Mouse (Mus musculus) heart, embryonic 12.5 days (tissue): ENCODE results near the gene Vps8. TPM values are rescaled to one million over a fixed set of nuclear protein-coding genes. Genes with fewer than 3 reads are reported as not detected.

ENCODE experiments used
- ATAC-seq: fragments of 200-750 bp; cut with Nextera tagmentation; 2 replicates; pipeline ENCODE4 v1.8.0; 2017; ENCODE audit warnings: moderate TSS enrichment, moderate library complexity; ENCODE audit not compliant: insufficient number of reproducible peaks, low FRiP score
- H3K27ac ChIP-seq: fragments of 300-500 bp; sonication (generic); 2 replicates; pipeline ENCODE4 v1.5.1; 2016; ENCODE audit warnings: mild to moderate bottlenecking, moderate library complexity; ENCODE audit not compliant: poor library complexity, severe bottlenecking
- H3K27me3 ChIP-seq: fragments of 300-500 bp; sonication (generic); replicated peaks from 2 replicates; pipeline ENCODE4 v1.6.1; 2016; ENCODE audit warnings: mild to moderate bottlenecking, moderate library complexity
- H3K36me3 ChIP-seq: fragments of 300-500 bp; sonication (generic); 2 replicates; pipeline ENCODE4 v1.6.1; 2016; ENCODE audit warnings: mild to moderate bottlenecking, moderate library complexity
- H3K4me1 ChIP-seq: fragments of 300-500 bp; sonication (generic); replicated peaks from 2 replicates; pipeline ENCODE4 v1.6.1; 2016; ENCODE audit warnings: mild to moderate bottlenecking
- H3K4me2 ChIP-seq: fragments of 300-500 bp; sonication (generic); 2 replicates; pipeline ENCODE4 v1.6.1; 2016; ENCODE audit warnings: mild to moderate bottlenecking, moderate library complexity
- H3K4me3 ChIP-seq: fragments of 300-500 bp; sonication (generic); 2 replicates; pipeline ENCODE4 v1.5.1; 2016; ENCODE audit warnings: mild to moderate bottlenecking
- H3K9ac ChIP-seq: fragments of 300-500 bp; sonication (generic); 2 replicates; pipeline ENCODE4 v1.6.1; 2016; ENCODE audit warnings: mild to moderate bottlenecking, moderate library complexity
- H3K9me3 ChIP-seq: fragments of 300-500 bp; sonication (generic); replicated peaks from 2 replicates; pipeline ENCODE4 v1.6.1; 2016; ENCODE audit warnings: mild to moderate bottlenecking, moderate library complexity
- WGBS: fragments of 180-500 bp; shearing (Covaris S2); methylation state at CpG from one replicate; pipeline ENCODE4 v1.1.7; 2016; 5-methylcytosine and 5-hydroxymethylcytosine counted together
- polyA plus RNA-seq: library from polyadenylated mRNA; unstranded; fragments of >200 nt; fragmentation: Nextera tagmentation; extraction: Ambion mirVana; gene quantifications from 2 replicates; pipeline ENCODE4 v1.2.1, GENCODE M21; 2016

Gene Vps8
- polyA plus RNA-seq, 1 experiment from 2014 or later = 29.2 TPM

DNA sequence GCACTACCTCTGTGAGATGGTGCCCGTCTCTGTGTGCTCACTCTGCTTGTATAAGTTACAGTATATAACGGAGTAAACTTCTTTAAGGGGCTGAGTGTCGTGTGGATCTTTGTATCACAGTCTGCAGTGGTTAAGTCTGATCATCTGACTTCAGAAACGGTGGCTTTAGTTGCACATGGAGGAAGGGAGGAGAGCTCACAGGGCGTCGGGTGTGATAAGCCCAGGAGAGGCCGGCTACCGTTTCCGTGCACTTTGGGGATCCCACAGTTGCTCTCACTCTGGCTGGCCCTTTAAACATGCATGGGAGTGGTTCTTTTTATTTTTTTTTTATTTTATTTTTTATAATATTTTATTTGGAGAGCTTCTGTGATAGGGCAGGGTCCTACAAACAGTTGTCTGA, 95.9 kb downstream of the Vps8 start:
- peaks cover 12% of the 10 kb centered on the region for H3K4me1 ChIP-seq
- WGBS = 61% methylated on average over 9 of the region's 9 CpGs
- ATAC-seq = no peak
- H3K36me3 ChIP-seq = peaks cover 19% of the 10 kb centered on the region
- H3K9me3 ChIP-seq = no peaks in the 10 kb centered on the region
- no peak overlapping the region for H3K27ac ChIP-seq
- no peak overlapping the region for H3K4me2 ChIP-seq
- no peaks in the 10 kb centered on the region for H3K27me3 ChIP-seq
- no peak overlapping the region for H3K4me3 ChIP-seq
- no peak overlapping the region for H3K9ac ChIP-seq

DNA sequence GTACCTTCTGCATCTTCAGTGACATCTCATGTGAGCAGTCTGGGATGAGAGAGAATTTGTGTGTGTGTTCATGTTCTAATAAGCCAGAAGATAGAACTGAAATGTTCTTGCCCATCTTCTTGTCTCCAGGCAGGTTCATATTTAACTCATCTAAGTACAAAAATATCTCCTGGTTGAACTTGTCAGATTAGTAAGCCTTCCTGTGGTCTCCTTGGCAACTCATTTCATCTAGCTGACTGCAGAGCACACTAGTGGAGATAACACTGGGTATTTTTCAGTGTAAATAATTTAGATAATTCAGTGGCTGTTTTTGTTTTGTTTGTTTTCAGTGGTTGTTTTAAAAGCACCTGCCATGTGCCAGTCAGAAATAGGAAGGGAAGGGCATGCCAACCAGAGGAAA, 96.9 kb downstream of the Vps8 start:
- H3K36me3 ChIP-seq = peaks cover 16% of the 10 kb centered on the region
- no peak overlapping the region for H3K27ac ChIP-seq
- H3K4me1 ChIP-seq = peaks cover 15% of the 10 kb centered on the region
- no peak for ATAC-seq
- H3K9me3 ChIP-seq = no peaks in the 10 kb centered on the region
- H3K27me3 ChIP-seq = no peaks in the 10 kb centered on the region
- no peak overlapping the region for H3K4me2 ChIP-seq
- H3K9ac ChIP-seq = no peak overlapping the region
- H3K4me3 ChIP-seq = no peak overlapping the region

- no peak overlapping the region for H3K4me2 ChIP-seq
- 76% methylated on average over 4 of the region's 4 CpGs for WGBS
- H3K4me1 ChIP-seq = peaks cover 35% of the 10 kb centered on the region
- no peak for ATAC-seq
- no peak overlapping the region for H3K9ac ChIP-seq
- no peaks in the 10 kb centered on the region for H3K9me3 ChIP-seq
- no peaks in the 10 kb centered on the region for H3K27me3 ChIP-seq
- peaks cover 9% of the 10 kb centered on the region for H3K36me3 ChIP-seq
- no peak overlapping the region for H3K27ac ChIP-seq
- H3K4me3 ChIP-seq = no peak overlapping the region
These were observed 100.8 kb downstream of the Vps8 start for GRCm38 (mm10) chr16:21523738-21524137.

- WGBS = 91% methylated on average over 1 of the region's 1 CpGs
- no peak overlapping the region for H3K27ac ChIP-seq
These were observed 102.5 kb downstream of the Vps8 start for GRCm38 (mm10) chr16:21525376-21525775.

GRCm38 (mm10) chr16:21527271-21528007, 104.5 kb downstream of the Vps8 start:
- 54% methylated on average over 10 of the region's 10 CpGs for WGBS
- H3K4me2 ChIP-seq = peak overlapping the region; percentile 25
- no peak for ATAC-seq
- H3K9ac ChIP-seq = no peak overlapping the region
- peak overlapping the region; percentile 80 for H3K27ac ChIP-seq
- no peaks in the 10 kb centered on the region for H3K9me3 ChIP-seq
- H3K36me3 ChIP-seq = peaks cover 13% of the 10 kb centered on the region
- H3K4me1 ChIP-seq = peaks cover 23% of the 10 kb centered on the region
- H3K27me3 ChIP-seq = no peaks in the 10 kb centered on the region
- no peak overlapping the region for H3K4me3 ChIP-seq

More at GRCm38 (mm10) chr16:21525376-21525775, 102.5 kb downstream of the Vps8 start:
- Histone ChIP-seq H3K4me1 (peaks cover 23% of the 10 kb centered on the region), H3K4me2 (no peak overlapping the region), H3K36me3 (peaks cover 13% of the 10 kb centered on the region), H3K9ac (no peak overlapping the region), H3K9me3 (no peaks in the 10 kb centered on the region), H3K4me3 (no peak overlapping the region), H3K27me3 (no peaks in the 10 kb centered on the region)
- no peak for ATAC-seq

- H3K4me2 ChIP-seq = no peak overlapping the region
- ATAC-seq = no peak
- H3K36me3 ChIP-seq = peaks cover 13% of the 10 kb centered on the region
- peaks cover 15% of the 10 kb centered on the region; the same call in 1 of the 2 replicates for H3K4me1 ChIP-seq
- no peak overlapping the region for H3K27ac ChIP-seq
- H3K9me3 ChIP-seq = no peaks in the 10 kb centered on the region
- 67% methylated on average over 4 of the region's 4 CpGs for WGBS
- no peak overlapping the region for H3K4me3 ChIP-seq
- H3K9ac ChIP-seq = no peak overlapping the region
- no peaks in the 10 kb centered on the region for H3K27me3 ChIP-seq
These were observed 110.6 kb downstream of the Vps8 start for GRCm38 (mm10) chr16:21533503-21533902.

DNA sequence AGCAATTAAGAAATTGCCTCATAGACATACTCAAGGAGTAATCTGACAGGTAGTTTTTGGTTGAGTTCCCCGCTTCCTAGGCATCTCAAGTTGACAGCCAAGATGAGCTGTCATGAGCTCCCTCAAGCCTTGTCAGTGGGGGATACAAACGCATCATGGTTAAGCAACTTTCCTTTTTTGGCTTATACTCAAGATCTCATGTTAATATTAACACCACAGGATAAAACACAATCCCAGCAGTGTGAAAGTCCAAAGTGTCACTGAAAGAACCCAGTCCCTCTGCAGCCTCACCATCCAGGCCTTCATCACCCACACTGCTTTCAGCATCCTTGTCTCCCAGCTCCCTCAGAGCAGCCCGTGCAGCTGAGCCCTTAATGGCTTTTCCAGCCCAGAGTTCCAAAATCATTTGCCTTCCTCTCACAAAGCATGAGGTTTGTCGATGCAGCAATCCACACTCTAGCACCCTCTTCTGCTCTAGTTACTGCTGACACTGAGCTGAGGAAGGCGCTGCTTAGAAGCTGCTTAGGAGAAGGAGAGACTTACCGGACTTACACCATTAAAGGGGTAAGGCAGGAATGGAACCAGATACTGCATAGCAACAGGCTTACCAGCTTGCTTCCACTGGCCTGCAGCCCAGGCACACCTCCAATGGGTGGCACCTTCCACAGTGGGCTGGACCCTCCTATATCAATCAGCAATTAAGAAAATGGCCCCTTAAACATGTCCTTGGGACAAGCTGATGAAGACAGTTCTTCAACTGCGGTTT, 113.5 kb downstream of the Vps8 start:
- peaks cover 15% of the 10 kb centered on the region; the same call in 1 of the 2 replicates for H3K4me1 ChIP-seq
- H3K9ac ChIP-seq = no peak overlapping the region
- H3K36me3 ChIP-seq = peaks cover 9% of the 10 kb centered on the region
- H3K4me2 ChIP-seq = no peak overlapping the region
- no peak for ATAC-seq
- H3K4me3 ChIP-seq = no peak overlapping the region
- no peaks in the 10 kb centered on the region for H3K9me3 ChIP-seq
- WGBS = 69% methylated on average over 7 of the region's 7 CpGs
- H3K27ac ChIP-seq = peak overlapping the region; percentile 6; the same call in 1 of the 2 replicates
- no peaks in the 10 kb centered on the region for H3K27me3 ChIP-seq

DNA sequence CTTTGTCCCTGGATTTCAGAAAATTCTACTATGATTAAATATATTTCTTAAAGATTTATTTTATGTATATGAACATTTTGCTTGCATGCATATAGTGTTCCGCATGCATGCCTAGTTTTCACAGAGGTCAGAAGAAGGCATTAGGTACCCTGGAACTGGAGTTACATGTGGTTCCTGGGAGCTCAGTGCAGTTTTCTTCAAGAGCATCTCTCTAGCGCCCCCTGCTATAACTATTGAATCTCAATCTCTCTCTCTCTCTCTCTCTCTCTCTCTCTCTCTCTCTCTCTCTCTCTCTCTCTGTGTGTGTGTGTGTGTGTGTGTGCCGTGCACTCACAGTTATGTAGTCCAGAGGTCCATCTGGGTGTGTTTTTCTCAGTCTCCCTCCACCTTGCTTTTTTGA, 114.4 kb downstream of the Vps8 start:
- WGBS = 56% methylated on average over 3 of the region's 3 CpGs

GRCm38 (mm10) chr16:21538889-21539288, 116.0 kb downstream of the Vps8 start:
- WGBS = 53% methylated on average over 2 of the region's 2 CpGs
- Histone ChIP-seq H3K27me3 (no peaks in the 10 kb centered on the region), H3K9me3 (no peaks in the 10 kb centered on the region), H3K4me1 (peaks cover 11% of the 10 kb centered on the region; the same call in 1 of the 2 replicates), H3K4me2 (no peak overlapping the region), H3K36me3 (peaks cover 6% of the 10 kb centered on the region), H3K4me3 (no peak overlapping the region), H3K9ac (no peak overlapping the region), H3K27ac (no peak overlapping the region)
- ATAC-seq = no peak

More for the DNA sequence above, 114.4 kb downstream of the Vps8 start:
- Histone ChIP-seq H3K4me2 (no peak overlapping the region), H3K9me3 (no peaks in the 10 kb centered on the region), H3K4me1 (peaks cover 15% of the 10 kb centered on the region; the same call in 1 of the 2 replicates), H3K27me3 (no peaks in the 10 kb centered on the region), H3K4me3 (no peak overlapping the region), H3K36me3 (peaks cover 9% of the 10 kb centered on the region), H3K27ac (no peak overlapping the region), H3K9ac (no peak overlapping the region)
- ATAC-seq = no peak

DNA sequence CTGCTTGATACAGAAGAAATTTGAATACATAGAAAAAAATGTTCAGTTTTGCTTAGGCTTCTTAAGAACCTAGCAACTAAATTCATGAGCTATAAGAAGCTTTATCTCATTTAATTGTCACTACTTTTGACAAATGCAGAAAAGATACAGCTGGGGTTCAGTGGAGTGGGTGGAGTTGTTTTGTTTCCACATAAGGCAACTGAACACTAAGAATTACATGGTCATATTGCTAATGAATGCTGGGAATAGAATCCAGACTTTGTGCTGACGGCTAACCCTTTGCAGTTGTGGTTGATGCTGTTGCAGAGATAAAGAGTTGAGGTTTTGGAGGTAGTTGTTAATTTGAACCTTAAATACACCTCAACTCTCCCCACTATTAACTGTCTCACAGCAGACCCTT, 119.6 kb downstream of the Vps8 start:
- H3K4me3 ChIP-seq = no peak overlapping the region
- no peak overlapping the region for H3K27ac ChIP-seq
- H3K9me3 ChIP-seq = no peaks in the 10 kb centered on the region
- ATAC-seq = no peak
- H3K27me3 ChIP-seq = no peaks in the 10 kb centered on the region
- 79% methylated on average over 1 of the region's 1 CpGs for WGBS
- no peak overlapping the region for H3K9ac ChIP-seq
- H3K4me1 ChIP-seq = peaks cover 2% of the 10 kb centered on the region; the same call in 1 of the 2 replicates
- no peak overlapping the region for H3K4me2 ChIP-seq
- H3K36me3 ChIP-seq = peaks cover 17% of the 10 kb centered on the region

GRCm38 (mm10) chr16:21547446-21547845, 124.5 kb downstream of the Vps8 start:
- WGBS = 67% methylated on average over 5 of the region's 5 CpGs
- peaks cover 17% of the 10 kb centered on the region for H3K36me3 ChIP-seq
- H3K27ac ChIP-seq = no peak overlapping the region
- H3K9me3 ChIP-seq = no peaks in the 10 kb centered on the region
- no peak for ATAC-seq
- H3K27me3 ChIP-seq = no peaks in the 10 kb centered on the region
- H3K4me3 ChIP-seq = no peak overlapping the region
- peaks cover 3% of the 10 kb centered on the region; the same call in 1 of the 2 replicates for H3K4me1 ChIP-seq
- no peak overlapping the region for H3K9ac ChIP-seq
- H3K4me2 ChIP-seq = no peak overlapping the region
